Mouse (Mus musculus): ENCODE measurements around the gene Jmjd1c. TPM values are rescaled to one million over a fixed set of nuclear protein-coding genes. Genes with fewer than 3 reads are reported as not detected.

Jmjd1c gene
- polyA plus RNA-seq, 1 experiment: 42.4 TPM

- DNase-seq (ENCODE audit: low read depth): no peak
- TF ChIP-seq CTCF (IDR thresholded peaks at IDR 0.05; ENCODE audit: borderline replicate concordance, extremely low read depth, insufficient read depth, insufficient read length): no peak
Measured at GRCm38 (mm10) chr10:67218873-67219565, 123.1 kb downstream of the Jmjd1c start.

GRCm38 (mm10) chr10:67220251-67220650, 124.3 kb downstream of the Jmjd1c start:
- TF ChIP-seq POLR2A (IDR thresholded peaks at IDR 0.05; ENCODE audit: borderline replicate concordance, extremely low read depth, insufficient read depth, insufficient read length, poor library complexity, severe bottlenecking): no peak
- no peak for TF ChIP-seq CTCF (IDR thresholded peaks at IDR 0.05; ENCODE audit: borderline replicate concordance, extremely low read depth, insufficient read depth, insufficient read length)
- DNase-seq (ENCODE audit: low read depth): no peak

GRCm38 (mm10) chr10:67221284-67221683, 125.4 kb downstream of the Jmjd1c start:
- DNase-seq (ENCODE audit: low read depth): peak; percentile 33
- TF ChIP-seq CTCF (IDR thresholded peaks at IDR 0.05; ENCODE audit: borderline replicate concordance, extremely low read depth, insufficient read depth, insufficient read length): no peak
- no peak for TF ChIP-seq POLR2A (IDR thresholded peaks at IDR 0.05; ENCODE audit: borderline replicate concordance, extremely low read depth, insufficient read depth, insufficient read length, poor library complexity, severe bottlenecking)

GRCm38 (mm10) chr10:67223942-67224341, 128.0 kb downstream of the Jmjd1c start:
- DNase-seq (ENCODE audit: low read depth): no peak
- TF ChIP-seq POLR2A (IDR thresholded peaks at IDR 0.05; ENCODE audit: borderline replicate concordance, extremely low read depth, insufficient read depth, insufficient read length, poor library complexity, severe bottlenecking) (no peak), CTCF (IDR thresholded peaks at IDR 0.05; ENCODE audit: borderline replicate concordance, extremely low read depth, insufficient read depth, insufficient read length) (no peak)

- DNase-seq (ENCODE audit: low read depth): no peak
- TF ChIP-seq CTCF (IDR thresholded peaks at IDR 0.05; ENCODE audit: borderline replicate concordance, extremely low read depth, insufficient read depth, insufficient read length): no peak
- TF ChIP-seq POLR2A (IDR thresholded peaks at IDR 0.05; ENCODE audit: borderline replicate concordance, extremely low read depth, insufficient read depth, insufficient read length, poor library complexity, severe bottlenecking): no peak
Measured at GRCm38 (mm10) chr10:67225528-67225927, 129.6 kb downstream of the Jmjd1c start.

- peak; percentile 45 for DNase-seq (ENCODE audit: low read depth)
- TF ChIP-seq CTCF (IDR thresholded peaks at IDR 0.05; ENCODE audit: borderline replicate concordance, extremely low read depth, insufficient read depth, insufficient read length) (no peak), POLR2A (IDR thresholded peaks at IDR 0.05; ENCODE audit: borderline replicate concordance, extremely low read depth, insufficient read depth, insufficient read length, poor library complexity, severe bottlenecking) (no peak)
Measured at GRCm38 (mm10) chr10:67226109-67226508, 130.2 kb downstream of the Jmjd1c start.

- TF ChIP-seq CTCF (IDR thresholded peaks at IDR 0.05; ENCODE audit: borderline replicate concordance, extremely low read depth, insufficient read depth, insufficient read length) (no peak), POLR2A (IDR thresholded peaks at IDR 0.05; ENCODE audit: borderline replicate concordance, extremely low read depth, insufficient read depth, insufficient read length, poor library complexity, severe bottlenecking) (no peak)
- DNase-seq (ENCODE audit: low read depth): no peak
Measured at GRCm38 (mm10) chr10:67226543-67226942, 130.6 kb downstream of the Jmjd1c start.

- DNase-seq (ENCODE audit: low read depth): no peak
- TF ChIP-seq POLR2A (IDR thresholded peaks at IDR 0.05; ENCODE audit: borderline replicate concordance, extremely low read depth, insufficient read depth, insufficient read length, poor library complexity, severe bottlenecking) (no peak), CTCF (IDR thresholded peaks at IDR 0.05; ENCODE audit: borderline replicate concordance, extremely low read depth, insufficient read depth, insufficient read length) (no peak)
Measured at GRCm38 (mm10) chr10:67230439-67230838, 134.5 kb downstream of the Jmjd1c start.

- peak; percentile 31 for DNase-seq (ENCODE audit: low read depth)
- peak; percentile 54; the same call in 1 of the 2 replicates for TF ChIP-seq CTCF (IDR thresholded peaks at IDR 0.05; ENCODE audit: borderline replicate concordance, extremely low read depth, insufficient read depth, insufficient read length)
- no peak for TF ChIP-seq POLR2A (IDR thresholded peaks at IDR 0.05; ENCODE audit: borderline replicate concordance, extremely low read depth, insufficient read depth, insufficient read length, poor library complexity, severe bottlenecking)
Measured at GRCm38 (mm10) chr10:67247145-67247544, 151.2 kb downstream of the Jmjd1c start.

- no peak for TF ChIP-seq CTCF (IDR thresholded peaks at IDR 0.05; ENCODE audit: borderline replicate concordance, extremely low read depth, insufficient read depth, insufficient read length)
- TF ChIP-seq POLR2A (IDR thresholded peaks at IDR 0.05; ENCODE audit: borderline replicate concordance, extremely low read depth, insufficient read depth, insufficient read length, poor library complexity, severe bottlenecking): no peak
- no peak for DNase-seq (ENCODE audit: low read depth)
Measured at GRCm38 (mm10) chr10:67249486-67249885, 153.6 kb downstream of the Jmjd1c start.

- peak; percentile 11 for DNase-seq (ENCODE audit: low read depth)
- TF ChIP-seq CTCF (IDR thresholded peaks at IDR 0.05; ENCODE audit: borderline replicate concordance, extremely low read depth, insufficient read depth, insufficient read length) (no peak), POLR2A (IDR thresholded peaks at IDR 0.05; ENCODE audit: borderline replicate concordance, extremely low read depth, insufficient read depth, insufficient read length, poor library complexity, severe bottlenecking) (no peak)
Measured at GRCm38 (mm10) chr10:67250846-67251245, 154.9 kb downstream of the Jmjd1c start.

GRCm38 (mm10) chr10:67252353-67252752, 156.4 kb downstream of the Jmjd1c start:
- no peak for TF ChIP-seq POLR2A (IDR thresholded peaks at IDR 0.05; ENCODE audit: borderline replicate concordance, extremely low read depth, insufficient read depth, insufficient read length, poor library complexity, severe bottlenecking)
- no peak for TF ChIP-seq CTCF (IDR thresholded peaks at IDR 0.05; ENCODE audit: borderline replicate concordance, extremely low read depth, insufficient read depth, insufficient read length)
- DNase-seq (ENCODE audit: low read depth): no peak

Data from brain, embryonic 14.5 days (tissue).